Mouse (Mus musculus): ENCODE data around the gene Lrrc52. TPM values are rescaled to one million over a fixed set of nuclear protein-coding genes. Genes with fewer than 3 reads are reported as not detected.

The Lrrc52 gene
- polyA plus RNA-seq, 1 experiment from 2014 or later = not detected

DNA sequence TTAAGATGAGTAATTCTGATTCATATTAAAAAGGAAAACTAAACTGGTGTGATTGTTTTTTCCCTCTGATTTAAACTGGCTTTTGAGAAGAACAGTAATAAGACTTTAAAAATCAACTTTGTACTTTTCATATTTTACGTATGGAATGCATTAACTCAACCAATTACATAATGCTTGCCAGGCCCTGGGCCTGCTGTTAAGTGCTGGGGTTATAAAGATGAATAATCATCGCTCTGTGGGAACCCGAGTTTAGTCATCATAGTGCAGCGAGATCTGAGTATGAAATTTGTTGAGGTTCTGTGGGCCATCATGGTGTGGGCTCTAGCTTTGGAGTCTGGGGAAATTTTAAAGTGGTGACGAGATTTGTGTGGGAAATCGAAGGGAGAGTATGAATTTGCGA is 39.9 kb downstream of the Lrrc52 start:
- Histone ChIP-seq H3K4me3 (ENCODE audit: low read depth, low read length) (no peak overlapping the region), H3K27ac (ENCODE audit: low read length) (no peak overlapping the region), H3K4me2 (replicated peaks; ENCODE audit: low read depth, low read length) (no peak overlapping the region), H3K27me3 (ENCODE audit: control insufficient read depth, insufficient read depth, low read length) (no peaks in the 10 kb centered on the region), H3K9ac (replicated peaks; ENCODE audit: low read depth, low read length) (no peak overlapping the region), H3K36me3 (ENCODE audit: control insufficient read depth, insufficient read depth, low read length) (no peaks in the 10 kb centered on the region), H3K9me3 (ENCODE audit: control insufficient read depth, low read depth, low read length) (no peaks in the 10 kb centered on the region), H3K4me1 (ENCODE audit: control insufficient read depth, insufficient read depth, low read length) (no peaks in the 10 kb centered on the region)
- ATAC-seq (ENCODE audit: insufficient number of reproducible peaks, insufficient read depth, low FRiP score, low read depth) = no peak
- WGBS = 78% methylated on average over 7 of the region's 7 CpGs

DNA sequence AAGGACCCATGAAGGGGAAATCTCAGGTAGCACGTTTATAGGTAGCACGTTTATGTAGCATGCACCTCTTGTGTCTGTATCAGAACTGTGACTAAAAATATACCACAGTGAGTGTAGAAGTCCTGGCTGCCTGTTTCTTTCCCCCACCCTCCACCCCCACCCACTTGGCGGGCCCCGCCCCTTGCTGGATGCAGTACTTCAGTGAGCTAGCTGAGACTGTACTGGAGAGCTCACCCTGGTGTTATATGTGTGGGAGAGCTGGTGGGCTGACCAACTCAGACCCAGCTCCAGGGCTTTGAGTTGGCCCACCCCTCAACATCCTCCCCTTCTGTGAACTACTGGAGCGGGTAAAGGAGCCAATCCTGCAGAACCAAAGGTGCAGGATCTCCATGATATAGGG is 41.0 kb downstream of the Lrrc52 start:
- H3K36me3 ChIP-seq (ENCODE audit: control insufficient read depth, insufficient read depth, low read length) = no peaks in the 10 kb centered on the region
- no peaks in the 10 kb centered on the region for H3K9me3 ChIP-seq (ENCODE audit: control insufficient read depth, low read depth, low read length)
- no peaks in the 10 kb centered on the region for H3K4me1 ChIP-seq (ENCODE audit: control insufficient read depth, insufficient read depth, low read length)
- H3K4me2 ChIP-seq (replicated peaks; ENCODE audit: low read depth, low read length) = no peak overlapping the region
- 89% methylated on average over 5 of the region's 5 CpGs for whole genome bisulfite sequencing
- H3K4me3 ChIP-seq (ENCODE audit: low read depth, low read length) = no peak overlapping the region
- no peak overlapping the region for H3K27ac ChIP-seq (ENCODE audit: low read length)
- ATAC-seq (ENCODE audit: insufficient number of reproducible peaks, insufficient read depth, low FRiP score, low read depth) = no peak
- H3K9ac ChIP-seq (replicated peaks; ENCODE audit: low read depth, low read length) = no peak overlapping the region
- H3K27me3 ChIP-seq (ENCODE audit: control insufficient read depth, insufficient read depth, low read length) = no peaks in the 10 kb centered on the region

DNA sequence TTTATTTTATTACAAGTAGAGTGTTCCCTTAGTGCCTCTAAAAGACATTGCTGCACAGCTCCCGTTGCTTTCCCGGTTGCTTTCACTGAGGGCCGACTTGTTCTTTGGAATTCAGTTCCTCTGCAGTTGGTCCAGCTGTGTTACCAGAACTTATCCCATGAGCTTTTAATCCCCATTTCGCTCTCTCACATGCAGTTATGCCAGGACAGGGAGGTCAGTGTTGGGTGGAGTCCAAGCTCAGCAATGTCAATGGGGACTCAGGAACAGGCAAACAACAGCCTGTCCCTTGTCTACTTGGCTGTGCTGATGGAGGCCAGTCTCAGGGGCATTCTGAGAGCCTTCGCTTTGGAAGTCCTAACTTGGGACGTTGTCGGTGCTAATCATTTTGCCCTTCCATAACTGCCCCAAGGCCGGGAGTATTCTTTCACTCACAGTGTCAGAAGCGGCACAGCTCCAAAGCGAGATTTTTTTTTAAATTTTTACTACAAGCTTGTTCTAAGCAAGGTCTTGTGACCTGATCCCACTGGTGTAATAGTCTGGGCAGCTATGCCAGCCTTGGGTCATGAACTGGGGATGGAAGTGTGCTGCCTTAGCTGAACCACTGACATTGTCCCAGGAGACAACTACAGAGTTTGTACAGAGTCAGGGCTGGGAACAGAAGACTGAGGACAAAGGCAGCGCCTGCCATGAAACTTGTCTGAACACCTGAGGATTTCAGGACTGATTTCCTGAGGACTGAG is 43.9 kb downstream of the Lrrc52 start:
- no peaks in the 10 kb centered on the region for H3K27me3 ChIP-seq (ENCODE audit: control insufficient read depth, insufficient read depth, low read length)
- no peaks in the 10 kb centered on the region for H3K36me3 ChIP-seq (ENCODE audit: control insufficient read depth, insufficient read depth, low read length)
- no peak for ATAC-seq (ENCODE audit: insufficient number of reproducible peaks, insufficient read depth, low FRiP score, low read depth)
- H3K9ac ChIP-seq (replicated peaks; ENCODE audit: low read depth, low read length) = no peak overlapping the region
- H3K4me3 ChIP-seq (ENCODE audit: low read depth, low read length) = no peak overlapping the region
- 66% methylated on average over 11 of the region's 11 CpGs for WGBS
- no peak overlapping the region for H3K27ac ChIP-seq (ENCODE audit: low read length)
- no peak overlapping the region for H3K4me2 ChIP-seq (replicated peaks; ENCODE audit: low read depth, low read length)
- no peaks in the 10 kb centered on the region for H3K9me3 ChIP-seq (ENCODE audit: control insufficient read depth, low read depth, low read length)
- no peaks in the 10 kb centered on the region for H3K4me1 ChIP-seq (ENCODE audit: control insufficient read depth, insufficient read depth, low read length)

DNA sequence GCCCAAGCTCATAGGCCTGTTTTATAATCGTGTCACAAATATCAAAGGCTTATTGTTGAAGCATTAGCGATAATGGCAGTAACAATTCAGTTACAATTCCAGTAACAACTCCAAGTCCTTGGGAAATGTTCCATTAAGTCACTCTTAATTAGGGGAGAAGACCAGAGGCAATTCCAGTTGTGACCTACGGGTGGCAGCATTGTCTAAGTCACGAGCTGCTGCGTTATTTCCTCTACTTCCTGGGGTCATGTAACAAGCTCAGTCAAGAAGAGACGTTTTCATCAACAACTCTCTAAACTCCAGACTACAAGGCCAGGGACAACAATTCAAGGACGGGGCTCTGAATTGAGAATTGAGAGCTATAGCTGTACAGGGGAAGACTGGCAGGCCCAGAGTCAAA is 51.7 kb downstream of the Lrrc52 start:
- H3K36me3 ChIP-seq (ENCODE audit: control insufficient read depth, insufficient read depth, low read length) = no peaks in the 10 kb centered on the region
- H3K9ac ChIP-seq (replicated peaks; ENCODE audit: low read depth, low read length) = no peak overlapping the region
- H3K4me2 ChIP-seq (replicated peaks; ENCODE audit: low read depth, low read length) = no peak overlapping the region
- 3% methylated on average over 7 of the region's 7 CpGs for WGBS
- ATAC-seq (ENCODE audit: insufficient number of reproducible peaks, insufficient read depth, low FRiP score, low read depth) = no peak
- no peaks in the 10 kb centered on the region for H3K4me1 ChIP-seq (ENCODE audit: control insufficient read depth, insufficient read depth, low read length)
- no peak overlapping the region for H3K4me3 ChIP-seq (ENCODE audit: low read depth, low read length)
- no peaks in the 10 kb centered on the region for H3K27me3 ChIP-seq (ENCODE audit: control insufficient read depth, insufficient read depth, low read length)
- H3K9me3 ChIP-seq (ENCODE audit: control insufficient read depth, low read depth, low read length) = no peaks in the 10 kb centered on the region
- no peak overlapping the region for H3K27ac ChIP-seq (ENCODE audit: low read length)

DNA sequence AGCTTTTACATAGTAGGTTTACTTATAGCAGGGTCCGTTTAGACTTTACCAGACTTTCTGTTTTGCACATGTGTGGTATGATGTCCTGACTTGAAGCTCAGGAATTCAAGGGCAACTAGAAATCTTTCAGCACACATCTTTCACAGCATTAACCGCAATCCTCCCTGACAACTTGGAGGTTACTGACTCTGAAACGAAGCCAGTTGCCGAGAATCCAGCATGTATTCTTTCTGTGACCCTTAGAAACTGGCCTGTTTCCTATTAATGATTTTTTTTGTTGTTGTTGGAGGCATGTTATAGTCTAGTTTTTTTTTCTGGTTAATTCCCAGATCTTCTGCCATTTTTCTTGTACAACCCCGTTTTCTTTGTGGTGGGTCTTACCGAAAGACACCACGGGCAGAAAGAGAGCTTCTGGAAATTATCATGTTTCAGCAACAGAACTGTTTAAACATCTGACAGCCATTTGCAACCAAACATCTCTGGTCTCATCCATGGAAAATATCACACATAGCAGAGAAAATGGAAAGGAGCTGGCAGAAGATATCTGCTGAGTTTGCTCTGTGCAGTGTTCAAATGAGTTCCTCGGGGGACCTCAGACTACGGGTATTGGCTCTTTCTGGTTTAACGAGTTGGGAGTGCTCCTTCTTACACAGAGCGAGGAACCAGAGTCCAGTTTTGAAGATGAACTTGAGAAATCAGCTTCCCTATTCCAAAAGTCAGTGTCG is 54.4 kb downstream of the Lrrc52 start:
- Histone ChIP-seq H3K4me3 (ENCODE audit: low read depth, low read length) (no peak overlapping the region), H3K27ac (ENCODE audit: low read length) (no peak overlapping the region), H3K9me3 (ENCODE audit: control insufficient read depth, low read depth, low read length) (no peaks in the 10 kb centered on the region), H3K27me3 (ENCODE audit: control insufficient read depth, insufficient read depth, low read length) (no peaks in the 10 kb centered on the region), H3K36me3 (ENCODE audit: control insufficient read depth, insufficient read depth, low read length) (no peaks in the 10 kb centered on the region), H3K4me2 (replicated peaks; ENCODE audit: low read depth, low read length) (no peak overlapping the region), H3K9ac (replicated peaks; ENCODE audit: low read depth, low read length) (no peak overlapping the region), H3K4me1 (ENCODE audit: control insufficient read depth, insufficient read depth, low read length) (no peaks in the 10 kb centered on the region)
- whole genome bisulfite sequencing = 67% methylated on average over 12 of the region's 12 CpGs
- no peak for ATAC-seq (ENCODE audit: insufficient number of reproducible peaks, insufficient read depth, low FRiP score, low read depth)

DNA sequence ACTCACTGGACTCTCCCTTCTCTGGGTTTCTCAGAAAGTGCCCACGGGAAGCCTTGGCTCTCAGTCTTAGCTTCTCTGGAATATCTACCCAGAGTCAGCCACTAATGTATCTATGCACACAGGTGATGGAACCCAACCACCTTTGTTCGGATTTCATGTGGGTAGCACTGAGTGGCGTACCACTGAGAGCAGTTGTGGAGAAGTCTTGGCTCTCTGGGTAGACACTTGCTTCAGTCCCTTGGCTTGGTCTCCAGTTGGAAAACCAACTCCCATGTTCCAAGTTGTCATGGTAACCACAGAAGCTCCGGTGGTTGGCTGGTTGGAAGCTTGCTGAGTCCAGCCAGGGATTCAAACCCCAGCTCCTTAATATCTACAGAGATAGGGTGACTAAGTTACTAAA is 57.0 kb downstream of the Lrrc52 start:
- Histone ChIP-seq H3K4me1 (ENCODE audit: control insufficient read depth, insufficient read depth, low read length) (no peaks in the 10 kb centered on the region), H3K4me2 (replicated peaks; ENCODE audit: low read depth, low read length) (no peak overlapping the region)
- 82% methylated on average over 4 of the region's 4 CpGs for WGBS

DNA sequence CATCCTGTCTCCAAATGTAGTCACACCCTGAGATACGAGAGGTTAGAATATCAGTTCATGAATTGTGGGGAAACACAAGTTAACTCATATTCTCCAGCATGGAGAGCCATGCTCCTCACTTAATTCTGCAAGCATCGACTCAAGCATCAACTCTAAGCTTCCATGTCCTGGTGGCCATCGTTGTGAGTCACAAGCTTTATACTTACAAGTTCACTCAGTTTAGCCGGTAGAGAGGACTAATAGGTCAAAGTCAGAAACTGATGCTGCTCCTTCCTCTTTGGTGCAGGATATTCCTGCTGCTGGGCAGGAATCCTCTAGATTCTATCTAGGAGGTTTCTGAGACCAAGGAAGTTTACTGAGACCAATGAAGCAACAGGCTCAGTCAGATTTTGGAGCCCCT is 61.3 kb downstream of the Lrrc52 start:
- no peaks in the 10 kb centered on the region for H3K36me3 ChIP-seq (ENCODE audit: control insufficient read depth, insufficient read depth, low read length)
- H3K4me1 ChIP-seq (ENCODE audit: control insufficient read depth, insufficient read depth, low read length) = no peaks in the 10 kb centered on the region
- no peaks in the 10 kb centered on the region for H3K27me3 ChIP-seq (ENCODE audit: control insufficient read depth, insufficient read depth, low read length)
- no peak for ATAC-seq (ENCODE audit: insufficient number of reproducible peaks, insufficient read depth, low FRiP score, low read depth)
- 83% methylated on average over 4 of the region's 4 CpGs for WGBS
- H3K4me2 ChIP-seq (replicated peaks; ENCODE audit: low read depth, low read length) = no peak overlapping the region
- H3K4me3 ChIP-seq (ENCODE audit: low read depth, low read length) = no peak overlapping the region
- H3K9me3 ChIP-seq (ENCODE audit: control insufficient read depth, low read depth, low read length) = no peaks in the 10 kb centered on the region
- H3K27ac ChIP-seq (ENCODE audit: low read length) = no peak overlapping the region
- H3K9ac ChIP-seq (replicated peaks; ENCODE audit: low read depth, low read length) = no peak overlapping the region

More for the DNA sequence above, 57.0 kb downstream of the Lrrc52 start:
- H3K36me3 ChIP-seq (ENCODE audit: control insufficient read depth, insufficient read depth, low read length) = no peaks in the 10 kb centered on the region
- H3K27ac ChIP-seq (ENCODE audit: low read length) = no peak overlapping the region
- no peaks in the 10 kb centered on the region for H3K9me3 ChIP-seq (ENCODE audit: control insufficient read depth, low read depth, low read length)
- no peaks in the 10 kb centered on the region for H3K27me3 ChIP-seq (ENCODE audit: control insufficient read depth, insufficient read depth, low read length)
- H3K4me3 ChIP-seq (ENCODE audit: low read depth, low read length) = no peak overlapping the region
- ATAC-seq (ENCODE audit: insufficient number of reproducible peaks, insufficient read depth, low FRiP score, low read depth) = no peak
- no peak overlapping the region for H3K9ac ChIP-seq (replicated peaks; ENCODE audit: low read depth, low read length)
